Mouse (Mus musculus) Muller cell, postnatal 12 days (primary cell): ENCODE results near the gene 4930507D05Rik.
"Not testable (repeated sequence)": the region's sequence is repeated elsewhere in the genome, so short reads cannot be mapped to it uniquely, and the experiment has no call there.

Experiments used
- DNase-seq: peaks from one replicate; pipeline ENCODE4 v3.0.0-alpha.2; 2015; ENCODE audit errors: inconsistent ontology term

The 4930507D05Rik gene

GRCm38 (mm10) chr10:62449364-62450279 is at the start of gene 4930507D05Rik, which contains the start of gene Supv3l1:
4930507D05Rik (plus strand) TSS chr10:62449489.
Supv3l1 (minus strand) TSS chr10:62449738.
- peak; percentile 95 for DNase-seq

GRCm38 (mm10) chr10:62401641-62402111 is 47.6 kb upstream of the 4930507D05Rik start:
- DNase-seq = peak; percentile 89

- no peak for DNase-seq
These were observed 44.4 kb upstream of the 4930507D05Rik start for GRCm38 (mm10) chr10:62404901-62405300.

- DNase-seq = peak; percentile 79
These were observed 38.3 kb upstream of the 4930507D05Rik start for GRCm38 (mm10) chr10:62410943-62411342.

GRCm38 (mm10) chr10:62411431-62412410 is 37.6 kb upstream of the 4930507D05Rik start:
- DNase-seq = peak; percentile 67

- peak; percentile 86 for DNase-seq
These were observed 36.2 kb upstream of the 4930507D05Rik start for GRCm38 (mm10) chr10:62412906-62413605.

GRCm38 (mm10) chr10:62413606-62413982 is 35.7 kb upstream of the 4930507D05Rik start:
- DNase-seq = no peak

GRCm38 (mm10) chr10:62418831-62419356 is 30.4 kb upstream of the 4930507D05Rik start:
- peak; percentile 96 for DNase-seq

- DNase-seq = no peak
These were observed 29.9 kb upstream of the 4930507D05Rik start for GRCm38 (mm10) chr10:62419422-62419821.

- peak; percentile 61 for DNase-seq
These were observed 28.9 kb upstream of the 4930507D05Rik start for GRCm38 (mm10) chr10:62420399-62420798.

GRCm38 (mm10) chr10:62421127-62421526 is 28.2 kb upstream of the 4930507D05Rik start:
- DNase-seq = peak; percentile 42

GRCm38 (mm10) chr10:62422255-62422654 is 27.0 kb upstream of the 4930507D05Rik start, which contains the start of gene Hkdc1:
Hkdc1 (minus strand) TSS chr10:62422491.
- DNase-seq = peak; percentile 59

GRCm38 (mm10) chr10:62425081-62425871 is 24.0 kb upstream of the 4930507D05Rik start:
- DNase-seq = peak; percentile 40

GRCm38 (mm10) chr10:62430427-62430826 is 18.9 kb upstream of the 4930507D05Rik start:
- DNase-seq = no peak

GRCm38 (mm10) chr10:62450280-62450640 is 971 bp downstream of the 4930507D05Rik start:
- DNase-seq = no peak

- DNase-seq = not testable (repeated sequence)
These were observed 2.7 kb downstream of the 4930507D05Rik start for GRCm38 (mm10) chr10:62452001-62452400.

GRCm38 (mm10) chr10:62461321-62461720 is 12.0 kb downstream of the 4930507D05Rik start:
- DNase-seq = no peak

- DNase-seq = no peak
These were observed 20.4 kb downstream of the 4930507D05Rik start for GRCm38 (mm10) chr10:62469736-62470135.

GRCm38 (mm10) chr10:62471105-62471504 is 21.8 kb downstream of the 4930507D05Rik start:
- DNase-seq = peak; percentile 51

- no peak for DNase-seq
These were observed 25.7 kb downstream of the 4930507D05Rik start for GRCm38 (mm10) chr10:62474944-62475343.
